Mouse (Mus musculus) forebrain, postnatal 0 days (tissue): ENCODE measurements around the gene Morc3. TPM values are rescaled to one million over a fixed set of nuclear protein-coding genes. Genes with fewer than 3 reads are reported as not detected.

ENCODE experiments used
- ATAC-seq: fragments of 200-750 bp; cut with Nextera tagmentation; 2 replicates; pipeline ENCODE4 v1.8.0; 2017; ENCODE audit warnings: mild to moderate bottlenecking, moderate library complexity
- DNase-seq: peaks from one replicate; pipeline ENCODE4 v3.0.0-alpha.2; 2015
- H3K27ac ChIP-seq: fragments of 300-500 bp; sonication (generic); 2 replicates; pipeline ENCODE4 v1.5.1; 2014; ENCODE audit warnings: low read depth, mild to moderate bottlenecking, antibody characterized with exemption, low read length, moderate library complexity, mixed read lengths
- H3K27me3 ChIP-seq: fragments of 300-500 bp; sonication (generic); 2 replicates; pipeline ENCODE4 v1.6.1; 2014; ENCODE audit warnings: mild to moderate bottlenecking, low read length, mixed read lengths; ENCODE audit not compliant: insufficient read depth
- H3K36me3 ChIP-seq: fragments of 300-500 bp; sonication (generic); 2 replicates; pipeline ENCODE4 v1.6.1; 2014; ENCODE audit warnings: mild to moderate bottlenecking, moderate library complexity; ENCODE audit not compliant: insufficient read depth
- H3K4me1 ChIP-seq: fragments of 300-500 bp; sonication (generic); 2 replicates; pipeline ENCODE4 v1.6.1; 2014; ENCODE audit warnings: antibody characterized with exemption; ENCODE audit not compliant: insufficient read depth
- H3K4me2 ChIP-seq: fragments of 300-500 bp; sonication (generic); 2 replicates; pipeline ENCODE4 v1.6.1; 2014; ENCODE audit warnings: low read depth, mild to moderate bottlenecking, moderate library complexity
- H3K4me3 ChIP-seq: fragments of 300-500 bp; sonication (generic); 2 replicates; pipeline ENCODE4 v1.5.1; 2014; ENCODE audit warnings: low read depth, low read length, mixed read lengths
- H3K9ac ChIP-seq: fragments of 300-500 bp; sonication (generic); 2 replicates; pipeline ENCODE4 v1.6.1; 2014; ENCODE audit warnings: mild to moderate bottlenecking
- H3K9me3 ChIP-seq: fragments of 300-500 bp; sonication (generic); 2 replicates; pipeline ENCODE4 v1.6.1; 2016; ENCODE audit warnings: low read length
- CTCF ChIP-seq: sonication (generic); IDR thresholded peaks from 2 replicates; pipeline ENCODE4 v1.5.1; 2016; ENCODE audit warnings: antibody characterized with exemption, control low read depth, low read depth
- WGBS: fragments of 180-500 bp; shearing (Covaris S2); extraction: QIAGEN DNeasy Blood & Tissue Kit; methylation state at CpG from one replicate; pipeline ENCODE4 v1.1.7; 2014; 5-methylcytosine and 5-hydroxymethylcytosine counted together
- polyA plus RNA-seq: library from polyadenylated mRNA; unstranded; fragments of >200 nt; fragmentation: Nextera tagmentation; extraction: Ambion mirVana; gene quantifications from 2 replicates; pipeline ENCODE4 v1.2.1, GENCODE M21; 2015
- total RNA-seq: library from RNA; depleted of rRNA; stranded (reverse); fragments of >200 nt; gene quantifications from 2 replicates; pipeline ENCODE4 v1.2.3, GENCODE M21; 2014; rRNA removed

The Morc3 gene
- total and polyA plus RNA-seq, 2 experiments from 2014 or later = 25.8 to 53.5 TPM

GRCm38 (mm10) chr16:93920673-93921072 lies 88.8 kb downstream of the Morc3 start:
- 75% methylated on average over 4 of the region's 4 CpGs for WGBS
- TF ChIP-seq CTCF = no peak
- Histone ChIP-seq H3K27me3 (no peaks in the 10 kb centered on the region), H3K4me2 (no peak overlapping the region), H3K4me3 (no peak overlapping the region), H3K9me3 (no peaks in the 10 kb centered on the region), H3K36me3 (no peaks in the 10 kb centered on the region), H3K4me1 (no peaks in the 10 kb centered on the region), H3K9ac (no peak overlapping the region), H3K27ac (no peak overlapping the region)
- no peak for ATAC-seq
- no peak for DNase-seq

DNA sequence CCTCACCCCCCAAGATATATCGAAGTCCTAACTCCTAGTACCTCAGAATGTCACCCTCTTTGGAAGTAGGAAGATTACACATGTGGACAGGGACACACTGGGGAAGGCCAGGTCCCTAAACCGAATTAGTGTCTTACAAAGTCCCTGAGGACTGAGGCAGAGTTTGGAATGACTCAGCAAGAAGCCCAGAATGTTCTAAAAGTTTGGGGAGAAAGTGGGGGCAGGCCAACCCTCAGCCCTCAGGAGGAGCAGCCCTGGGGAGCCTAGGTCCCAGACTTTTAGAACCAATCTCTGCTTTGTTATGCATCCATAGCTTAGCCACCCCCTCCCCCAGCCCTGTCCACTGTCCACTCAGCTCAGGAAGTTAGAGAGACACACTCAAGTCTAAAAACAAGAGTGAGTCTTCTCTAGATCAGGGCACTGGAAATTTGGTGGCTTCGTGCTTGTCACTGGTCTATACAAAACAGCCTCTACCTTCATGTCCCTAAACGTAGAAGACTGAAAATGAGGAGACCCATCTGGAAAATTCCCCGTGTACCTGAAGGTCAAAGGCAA lies 91.0 kb downstream of the Morc3 start:
- 79% methylated on average over 5 of the region's 5 CpGs for WGBS
- H3K4me2 ChIP-seq = no peak overlapping the region
- H3K27me3 ChIP-seq = no peaks in the 10 kb centered on the region
- H3K9me3 ChIP-seq = no peaks in the 10 kb centered on the region
- H3K4me3 ChIP-seq = no peak overlapping the region
- H3K9ac ChIP-seq = no peak overlapping the region
- H3K4me1 ChIP-seq = no peaks in the 10 kb centered on the region
- ATAC-seq (no peak), DNase-seq (no peak)
- no peaks in the 10 kb centered on the region for H3K36me3 ChIP-seq
- H3K27ac ChIP-seq = no peak overlapping the region
- TF ChIP-seq CTCF = no peak

GRCm38 (mm10) chr16:93923788-93924187 lies 91.9 kb downstream of the Morc3 start:
- no peak for DNase-seq
- no peaks in the 10 kb centered on the region for H3K36me3 ChIP-seq
- 77% methylated on average over 7 of the region's 7 CpGs for WGBS
- no peak overlapping the region for H3K9ac ChIP-seq
- no peak overlapping the region for H3K4me2 ChIP-seq
- no peak for ATAC-seq
- H3K9me3 ChIP-seq = no peaks in the 10 kb centered on the region
- H3K27ac ChIP-seq = no peak overlapping the region
- H3K4me1 ChIP-seq = no peaks in the 10 kb centered on the region
- no peaks in the 10 kb centered on the region for H3K27me3 ChIP-seq
- H3K4me3 ChIP-seq = no peak overlapping the region
- TF ChIP-seq CTCF = no peak

Other genes with a start within 250 kb of the Morc3 start
- 15.9 and 16.8 TPM in 2 replicates for gene Setd4, start 228.1 kb upstream of the Morc3 start, total RNA-seq
- gene Setd4, start 228.1 kb upstream of the Morc3 start, polyA plus RNA-seq = 11.9 and 14.7 TPM in 2 replicates
- gene Cbr1, start 226.3 kb upstream of the Morc3 start, total RNA-seq = 58.2 and 68.8 TPM in 2 replicates
- 109 and 111 TPM in 2 replicates for gene Cbr1, start 226.3 kb upstream of the Morc3 start, polyA plus RNA-seq
- gene Gm5678, start 204.0 kb upstream of the Morc3 start, total RNA-seq = not detected in 2 replicates
- not detected in 2 replicates for gene Gm5678, start 204.0 kb upstream of the Morc3 start, polyA plus RNA-seq
- gene Cbr3, start 148.9 kb upstream of the Morc3 start, total RNA-seq = 1.9 and 3.8 TPM in 2 replicates
- 5.0 and 5.3 TPM in 2 replicates for gene Cbr3, start 148.9 kb upstream of the Morc3 start, polyA plus RNA-seq
- gene Dop1b, start 120.2 kb upstream of the Morc3 start, total RNA-seq = 38.7 and 48.4 TPM in 2 replicates
- 19.4 and 22.0 TPM in 2 replicates for gene Dop1b, start 120.2 kb upstream of the Morc3 start, polyA plus RNA-seq
- gene Chaf1b, start 51.8 kb downstream of the Morc3 start, total RNA-seq = 13.5 TPM in 2 replicates
- 21.1 and 25.2 TPM in 2 replicates for gene Chaf1b, start 51.8 kb downstream of the Morc3 start, polyA plus RNA-seq
- gene Cldn14, start 176.7 kb downstream of the Morc3 start, total RNA-seq = 0.23 TPM in 1 of 2 replicates, not detected in the other
- not detected in 2 replicates for gene Cldn14, start 176.7 kb downstream of the Morc3 start, polyA plus RNA-seq